23 mouse cellular contexts compared by ENCODE assay signal in the genomic region with DNA sequence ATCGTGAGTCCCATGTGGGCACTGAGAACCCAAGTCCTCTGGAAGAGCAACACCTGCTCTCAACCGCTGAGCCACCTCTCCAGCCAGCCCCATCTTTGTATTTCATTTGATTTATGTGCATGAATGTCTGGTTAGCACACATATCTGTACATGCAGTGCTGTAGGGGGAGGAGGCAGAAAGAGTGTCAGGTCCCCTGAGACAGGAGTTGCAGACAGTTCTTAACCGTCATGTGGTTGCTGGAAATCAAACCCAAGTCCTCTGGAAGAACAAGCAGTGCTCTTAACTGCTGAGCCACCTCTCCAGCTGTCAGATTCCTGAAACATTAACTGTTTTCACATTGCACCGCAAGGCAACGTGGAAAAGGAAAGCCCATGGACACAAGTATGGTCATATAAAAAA. TPM values are rescaled to one million over a fixed set of nuclear protein-coding genes. Genes with fewer than 3 reads are reported as not detected.
"Had no signal": no experiment of that assay in that cellular context is flagged by ENCODE, and none has a peak within 500 bp of the region (broad histone marks: within the 10 kb centered on the region; RNA-seq: fewer than 3 reads in every experiment).

No protein-coding gene starts in this region.

- ATAC-seq: midbrain, embryonic 16.5 days had no signal

- H3K9me3 ChIP-seq: midbrain, embryonic 10.5 days; midbrain, embryonic 12.5 days; neural tube, embryonic 13.5 days; neural tube, embryonic 15.5 days; stomach, embryonic 15.5 days had no signal

- H3K36me3 ChIP-seq: midbrain, embryonic 10.5 days; midbrain, embryonic 12.5 days; neural tube, embryonic 13.5 days; neural tube, embryonic 15.5 days; stomach, embryonic 15.5 days had no signal

- H3K4me3 ChIP-seq: midbrain, embryonic 10.5 days; midbrain, embryonic 12.5 days; myocyte; neural tube, embryonic 13.5 days; neural tube, embryonic 15.5 days; stomach, embryonic 15.5 days had no signal

- H3K9ac ChIP-seq: lung, embryonic 14.5 days; midbrain, embryonic 12.5 days; neural tube, embryonic 13.5 days; neural tube, embryonic 15.5 days; stomach, embryonic 15.5 days had no signal

- H3K4me1 ChIP-seq: midbrain, embryonic 12.5 days had no signal

- DNase-seq: lung, adult 18-20 months; lung, embryonic 14.5 days; lung, postnatal 10 days; lung, postnatal 4 days; midbrain, embryonic 14.5 days; retina, postnatal 1 day; right cerebral cortex, adult 18-20 months; right cerebral cortex, postnatal 25 days; right cerebral cortex, postnatal 4 days; thymus, adult 2 months; thymus, postnatal 25 days; thymus, postnatal 4 days had no signal

- H3K27ac ChIP-seq: midbrain, embryonic 10.5 days; midbrain, embryonic 12.5 days; neural tube, embryonic 13.5 days; neural tube, embryonic 15.5 days; stomach, embryonic 15.5 days; stomach, postnatal 0 days had no signal

- H3K4me2 ChIP-seq: lung, embryonic 14.5 days; midbrain, embryonic 12.5 days; neural tube, embryonic 13.5 days; neural tube, embryonic 15.5 days; stomach, embryonic 15.5 days had no signal

RNA-seq across cellular contexts. Expression of a gene that starts 3.4 kb away (rescaled TPM):
- polyA plus RNA-seq: liver, embryonic 16.5 days; lung, embryonic 14.5 days; lung, embryonic 16.5 days; midbrain, embryonic 12.5 days; myocyte; neural tube, embryonic 11.5 days; neural tube, embryonic 13.5 days; stomach, embryonic 15.5 days; stomach, postnatal 0 days had no signal
